ENCODE assay signal across 8 mouse cellular contexts in genomic region chr13:51616417-51617044, GRCm38 (mm10). TPM values are rescaled to one million over a fixed set of nuclear protein-coding genes. Genes with fewer than 3 reads are reported as not detected.
DNase-seq lines count a peak whose midpoint lies in the region; ATAC-seq and TF ChIP-seq lines count a peak whose summit lies in the region.

No protein-coding gene starts in this region.

- H3K9me3 ChIP-seq in megakaryocyte, embryonic 14.5 days = no peaks in the 10 kb centered on the region

- no peak for TF ChIP-seq CTCF in lung, adult 2 months (IDR thresholded peaks at IDR 0.05; ENCODE audit: insufficient read depth, low read length)

- WGBS in lung, adult 2 months = 26% methylated on average over 12 of the region's 12 CpGs

- H3K36me3 ChIP-seq in megakaryocyte, embryonic 14.5 days (replicated peaks; ENCODE audit: low read length) = no peaks in the 10 kb centered on the region

- intact Hi-C loops in left cerebral cortex, postnatal 10 days (cut with DNase I) = loop anchor here (5.0 to 10.0 kb wide), 2 partner anchors 194 to 422 kb away; no protein-coding TSS in a partner anchor

- TF ChIP-seq POLR2A in lung, adult 2 months (IDR thresholded peaks at IDR 0.05; ENCODE audit: borderline replicate concordance, extremely low read depth, low read depth, low read length) = no peak

- peak overlapping the region; percentile 57 for H3K4me3 ChIP-seq in megakaryocyte, embryonic 14.5 days (replicated peaks)
- no peak overlapping the region for H3K4me3 ChIP-seq in lung, adult 2 months (replicated peaks; ENCODE audit: extremely low read depth, low read depth, low read length)

- ATAC-seq in megakaryocyte, adult 5-6 weeks (ENCODE audit: poor library complexity, severe bottlenecking) = no peak

- DNase-seq in frontal cortex, postnatal 25 days (ENCODE audit: low spot score in 2 of 2) = peak; percentile 41 to 65
- DNase-seq in left cerebral cortex, postnatal 10 days (ENCODE audit: extremely low spot score in 1 of 2, low spot score in 2 of 2) = peak; percentile 60 to 77
- DNase-seq in right cerebral cortex, postnatal 4 days = peak; percentile 64
- no peak for DNase-seq in MN1 (ENCODE audit: low spot score)
- no peak for DNase-seq in adrenal gland, adult 18-20 months (ENCODE audit: low spot score in 2 of 2)
- no peak for DNase-seq in lung, adult 2 months

- peaks cover 20% of the 10 kb centered on the region for H3K27me3 ChIP-seq in megakaryocyte, embryonic 14.5 days (replicated peaks)

- peaks cover 22% of the 10 kb centered on the region for H3K4me1 ChIP-seq in megakaryocyte, embryonic 14.5 days
- no peaks in the 10 kb centered on the region for H3K4me1 ChIP-seq in lung, adult 2 months (ENCODE audit: control insufficient read depth, insufficient read depth, low read length)

RNA-seq across cellular contexts. Expression of gene Cks2, which starts 28.5 kb away (rescaled TPM):
- 18.5 and 117 TPM in 2 replicates for polyA plus RNA-seq in megakaryocyte, embryonic 14.5 days (2012; ENCODE audit: insufficient read depth, low replicate concordance)
- total RNA-seq in megakaryocyte, adult 5-6 weeks (2015) = 282 and 302 TPM in 2 replicates
- 143 and 170 TPM in 2 replicates for total RNA-seq in megakaryocyte, adult 5-6 weeks (2017)
- total RNA-seq in left cerebral cortex, postnatal 10 days (2021) = 1 to 10 TPM; 4.6 to 6.3 TPM
- total RNA-seq in adrenal gland, adult 18-20 months (2021) = 1 to 10 TPM; 2.8 to 8.5 TPM
- 4.7 and 4.8 TPM in 2 replicates for polyA plus RNA-seq in lung, adult 2 months (2012; rRNA removed)

RNA-seq across cellular contexts. Expression of gene Secisbp2, which starts 35.0 kb away (rescaled TPM):
- polyA plus RNA-seq in megakaryocyte, embryonic 14.5 days (2012; ENCODE audit: insufficient read depth, low replicate concordance) = 10.7 and 21.6 TPM in 2 replicates
- 14.0 and 16.1 TPM in 2 replicates for total RNA-seq in megakaryocyte, adult 5-6 weeks (2015)
- total RNA-seq in megakaryocyte, adult 5-6 weeks (2017) = 18.2 and 21.9 TPM in 2 replicates
- total RNA-seq in left cerebral cortex, postnatal 10 days (2021) = 10 to 100 TPM; 16.4 TPM
- total RNA-seq in adrenal gland, adult 18-20 months (2021) = 10 to 100 TPM; 19.0 to 21.7 TPM
- 18.1 and 21.3 TPM in 2 replicates for polyA plus RNA-seq in lung, adult 2 months (2012; rRNA removed)

RNA-seq across cellular contexts. Expression of gene Shc3, which starts 47.3 kb away (rescaled TPM):
- not detected in 2 replicates for polyA plus RNA-seq in megakaryocyte, embryonic 14.5 days (2012; ENCODE audit: insufficient read depth, low replicate concordance)
- total RNA-seq in megakaryocyte, adult 5-6 weeks (2015) = not detected in 2 replicates
- total RNA-seq in megakaryocyte, adult 5-6 weeks (2017) = not detected in 2 replicates
- 100 to 1,000 TPM; 189 to 212 TPM for total RNA-seq in left cerebral cortex, postnatal 10 days (2021)
- total RNA-seq in adrenal gland, adult 18-20 months (2021) = 1 to 10 TPM in 1 of 2 experiments, under 1 TPM in 1; 0.83 to 1.3 TPM
- polyA plus RNA-seq in lung, adult 2 months (2012; rRNA removed) = 0.22 and 0.45 TPM in 2 replicates

Comparison
In these comparisons a context has a peak if more than half of its experiments do, and no peak if none do; other contexts are left out.
1. DNase-seq: peak in frontal cortex, postnatal 25 days (2 of 2), left cerebral cortex, postnatal 10 days (2 of 2) and right cerebral cortex, postnatal 4 days (single experiment); none in MN1 (single experiment), adrenal gland, adult 18-20 months (0 of 2) and lung, adult 2 months (single experiment).
2. RNA of gene Cks2, which starts 28.5 kb away (total RNA-seq): 143 to 302 TPM in megakaryocyte, adult 5-6 weeks; 2.8 to 8.5 TPM in adrenal gland, adult 18-20 months and 4.6 to 6.3 TPM in left cerebral cortex, postnatal 10 days; every median in the first group is over 10 times any median in the second.
3. RNA of gene Shc3, which starts 47.3 kb away (total RNA-seq): 189 to 212 TPM in left cerebral cortex, postnatal 10 days; 0.83 to 1.3 TPM in adrenal gland, adult 18-20 months and not detected in megakaryocyte, adult 5-6 weeks; every median in the first group is over 10 times any median in the second.